15 mouse cellular contexts compared by ENCODE assay signal in the genomic region with DNA sequence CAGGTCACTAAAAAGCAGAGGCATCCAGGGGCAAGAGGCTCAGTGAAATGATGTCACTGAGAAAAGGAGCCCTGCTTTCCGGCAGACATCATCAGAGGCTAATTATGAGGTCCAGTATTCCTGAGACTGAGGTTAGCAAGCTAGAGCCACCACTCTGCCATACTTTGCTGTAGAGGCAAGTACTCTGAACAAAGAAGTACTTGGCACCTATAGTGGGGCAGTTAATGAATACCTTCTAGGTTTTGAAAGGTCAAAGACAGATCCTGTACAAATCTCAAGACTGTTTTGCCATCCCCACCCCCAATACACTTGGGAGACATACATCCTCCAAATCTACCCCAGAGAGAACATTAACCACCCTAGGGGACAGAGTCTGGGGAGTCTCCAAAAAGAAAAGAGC. TPM values are rescaled to one million over a fixed set of nuclear protein-coding genes. Genes with fewer than 3 reads are reported as not detected.
DNase-seq lines count a peak whose midpoint lies in the region; ATAC-seq and TF ChIP-seq lines count a peak whose summit lies in the region.
"Had no signal": no experiment of that assay in that cellular context is flagged by ENCODE, and none has a peak within 500 bp of the region (broad histone marks: within the 10 kb centered on the region; RNA-seq: fewer than 3 reads in every experiment).

No protein-coding gene starts in this region.

- no peak for TF ChIP-seq RAD21 in CH12.LX (IDR thresholded peaks at IDR 0.05; ENCODE audit: low read depth, low read length)

- H3K36me3 ChIP-seq in hindbrain, embryonic 16.5 days (ENCODE audit: control insufficient read depth, insufficient read depth, low read length), result peaks cover 2% of the 10 kb centered on the region; the same call in 1 of the 2 replicates
- H3K36me3 ChIP-seq in hindbrain, embryonic 12.5 days, result no peaks in the 10 kb centered on the region
- H3K36me3 ChIP-seq in CH12.LX (replicated peaks in 1 of 2; ENCODE audit: control insufficient read depth in 1 of 2, insufficient read depth in 1 of 2, low read length in 1 of 2), result peaks cover 0 to 31% of the 10 kb centered on the region in 2 experiments
- 0 out of 2 replicates have a peak, but pooled peaks cover 5% of the 10 kb centered on the region for H3K36me3 ChIP-seq in kidney, embryonic 16.5 days (ENCODE audit: insufficient read depth, low read length)
- H3K36me3 ChIP-seq: forebrain, embryonic 12.5 days had no signal

- H3K9ac ChIP-seq in hindbrain, embryonic 16.5 days (ENCODE audit: low read depth, low read length), result no peak overlapping the region
- H3K9ac ChIP-seq in hindbrain, embryonic 12.5 days, result no peak overlapping the region
- H3K9ac ChIP-seq in CH12.LX (ENCODE audit: insufficient read depth, low read depth), result peak overlapping the region; percentile 23
- H3K9ac ChIP-seq in kidney, embryonic 16.5 days (replicated peaks; ENCODE audit: low read length), result no peak overlapping the region
- H3K9ac ChIP-seq: embryonic facial prominence, embryonic 12.5 days; liver, embryonic 15.5 days had no signal

- no peak for TF ChIP-seq CTCF in CH12.LX (conservative IDR thresholded peaks at IDR 0.05 in 1 of 2, IDR thresholded peaks at IDR 0.05 in 1 of 2; ENCODE audit: low read depth in 2 of 2, low read length in 2 of 2)

- in situ Hi-C loops in CH12.LX (cut with MboI; ENCODE audit: low pct_ligation_motif_present, low pct_unique_long_range_greater_than_20kb, low sequenced_read_pairs), result no loop called here

- dilution Hi-C loops in CH12.LX (cut with MboI; ENCODE audit: extremely low pct_ligation_motif_present, extremely low pct_unique_long_range_greater_than_20kb, low sequenced_read_pairs), result no loop called here

- TF ChIP-seq POLR2A in CH12.LX (IDR thresholded peaks at IDR 0.05; ENCODE audit: low read depth, low read length), result no peak

- peak; percentile 41 for DNase-seq in A20 (ENCODE audit: low read depth, low spot score)
- DNase-seq in CH12.LX (ENCODE audit: extremely low read depth), result peak; percentile 47
- DNase-seq in urinary bladder, adult 18-20 months (ENCODE audit: low spot score in 2 of 2), result no peak
- DNase-seq in lung, postnatal 25 days (ENCODE audit: low spot score), result no peak
- DNase-seq: adrenal gland, postnatal 10 days; cerebellum, postnatal 10 days; heart, postnatal 36 days; thymus, postnatal 36 days had no signal

- no peaks in the 10 kb centered on the region for H3K9me3 ChIP-seq in hindbrain, embryonic 16.5 days (ENCODE audit: control insufficient read depth, low read length)
- no peaks in the 10 kb centered on the region for H3K9me3 ChIP-seq in hindbrain, embryonic 12.5 days (replicated peaks)
- peaks cover 2% of the 10 kb centered on the region for H3K9me3 ChIP-seq in CH12.LX (replicated peaks; ENCODE audit: low read length)
- H3K9me3 ChIP-seq in kidney, embryonic 16.5 days (ENCODE audit: low read length), result no peaks in the 10 kb centered on the region
- H3K9me3 ChIP-seq: embryonic facial prominence, embryonic 12.5 days; forebrain, embryonic 12.5 days; liver, embryonic 15.5 days had no signal

- ATAC-seq in hindbrain, embryonic 16.5 days, result 0 out of 2 replicates have a peak, but pooled peaks have one; percentile 9
- ATAC-seq in hindbrain, embryonic 12.5 days (ENCODE audit: low FRiP score), result no peak
- ATAC-seq in kidney, embryonic 16.5 days (ENCODE audit: low FRiP score, low TSS enrichment), result 0 out of 2 replicates have a peak, but pooled peaks have one; percentile 35

- peaks cover 18% of the 10 kb centered on the region for H3K4me1 ChIP-seq in hindbrain, embryonic 16.5 days (ENCODE audit: control insufficient read depth, insufficient read depth, low read depth, low read length)
- peaks cover 13% of the 10 kb centered on the region for H3K4me1 ChIP-seq in hindbrain, embryonic 12.5 days
- peaks cover 5 to 55% of the 10 kb centered on the region in 2 experiments; a peak in 3 of 4 replicates for H3K4me1 ChIP-seq in CH12.LX (ENCODE audit: control insufficient read depth in 1 of 2, insufficient read depth in 2 of 2)
- peaks cover 26% of the 10 kb centered on the region for H3K4me1 ChIP-seq in kidney, embryonic 16.5 days (ENCODE audit: insufficient read depth, low read length)

- H3K4me2 ChIP-seq in hindbrain, embryonic 16.5 days (ENCODE audit: low read length), result no peak overlapping the region
- no peak overlapping the region for H3K4me2 ChIP-seq in hindbrain, embryonic 12.5 days (replicated peaks)
- H3K4me2 ChIP-seq in CH12.LX (ENCODE audit: insufficient read depth, low read depth, poor library complexity, severe bottlenecking), result peak overlapping the region; percentile 93
- H3K4me2 ChIP-seq in kidney, embryonic 16.5 days (replicated peaks; ENCODE audit: low read depth, low read length), result no peak overlapping the region
- H3K4me2 ChIP-seq: embryonic facial prominence, embryonic 12.5 days; forebrain, embryonic 12.5 days; liver, embryonic 15.5 days had no signal

- no peaks in the 10 kb centered on the region for H3K27me3 ChIP-seq in hindbrain, embryonic 16.5 days (replicated peaks; ENCODE audit: control insufficient read depth, insufficient read depth, low read length)
- no peaks in the 10 kb centered on the region for H3K27me3 ChIP-seq in hindbrain, embryonic 12.5 days
- H3K27me3 ChIP-seq in CH12.LX (replicated peaks), result no peaks in the 10 kb centered on the region
- H3K27me3 ChIP-seq in kidney, embryonic 16.5 days (ENCODE audit: insufficient read depth, low read length), result no peaks in the 10 kb centered on the region
- H3K27me3 ChIP-seq: embryonic facial prominence, embryonic 12.5 days; forebrain, embryonic 12.5 days; liver, embryonic 15.5 days had no signal

- no peak overlapping the region for H3K27ac ChIP-seq in hindbrain, embryonic 16.5 days (ENCODE audit: low read depth, low read length)
- no peak overlapping the region for H3K27ac ChIP-seq in hindbrain, embryonic 12.5 days
- peak overlapping the region; percentile 81 for H3K27ac ChIP-seq in CH12.LX (ENCODE audit: insufficient read depth, low read depth)
- no peak overlapping the region for H3K27ac ChIP-seq in kidney, embryonic 16.5 days (ENCODE audit: low read length)
- H3K27ac ChIP-seq: embryonic facial prominence, embryonic 12.5 days; forebrain, embryonic 12.5 days; liver, embryonic 15.5 days; macrophage had no signal

- peaks cover 39% of the 10 kb centered on the region for H3K79me2 ChIP-seq in CH12.LX (replicated peaks; ENCODE audit: control insufficient read depth, extremely low read depth, insufficient read depth, poor library complexity, severe bottlenecking)

- 56% methylated on average over 1 of the region's 1 CpGs for WGBS in hindbrain, embryonic 16.5 days
- WGBS in hindbrain, embryonic 12.5 days, result 68% methylated on average over 1 of the region's 1 CpGs
- 54% methylated on average over 1 of the region's 1 CpGs for WGBS in kidney, embryonic 16.5 days

- TF ChIP-seq EP300 in CH12.LX (IDR thresholded peaks at IDR 0.05; ENCODE audit: low read length), result no peak

- H3K4me3 ChIP-seq in hindbrain, embryonic 16.5 days (ENCODE audit: low read length), result no peak overlapping the region
- H3K4me3 ChIP-seq in hindbrain, embryonic 12.5 days, result no peak overlapping the region
- peak overlapping the region; percentile 20 to 46 (median 32) for H3K4me3 ChIP-seq in CH12.LX (replicated peaks in 1 of 3; ENCODE audit: low read depth in 2 of 3, low read length in 2 of 3, poor library complexity in 1 of 3)
- no peak overlapping the region for H3K4me3 ChIP-seq in kidney, embryonic 16.5 days (ENCODE audit: low read length)
- H3K4me3 ChIP-seq: embryonic facial prominence, embryonic 12.5 days; forebrain, embryonic 12.5 days; liver, embryonic 15.5 days had no signal

TF ChIP-seq in CH12.LX, 34 proteins besides CTCF, POLR2A, EP300 and RAD21:
- TF ChIP-seq E2F4 (IDR thresholded peaks at IDR 0.05; ENCODE audit: insufficient replicate concordance, low read depth, low read length) (no peak), TCF12 (IDR thresholded peaks at IDR 0.05; ENCODE audit: low read depth, low read length) (peak; percentile 40; the same call in 1 of the 2 replicates)

RNA-seq across cellular contexts. Expression of gene Trim44, which starts 23.1 kb away (rescaled TPM):
- 40.3 and 50.8 TPM in 2 replicates for polyA plus RNA-seq in hindbrain, embryonic 16.5 days (2015; fragmentation: Nextera tagmentation; extraction: Ambion mirVana)
- polyA plus RNA-seq in hindbrain, embryonic 12.5 days (2016; fragmentation: Nextera tagmentation; extraction: Ambion mirVana), result 65.6 and 74.4 TPM in 2 replicates
- total RNA-seq in CH12.LX (2012; rRNA removed) (20.7 and 22.7 TPM in 2 replicates), CH12.LX (2014; rRNA removed) (26.9 and 28.0 TPM in 2 replicates)
- polyA plus RNA-seq in CH12.LX (2012; ENCODE audit: insufficient read length, low read depth), result 77.5 and 80.9 TPM in 2 replicates
- polyA plus RNA-seq in kidney, embryonic 16.5 days (2015; fragmentation: Nextera tagmentation; extraction: Ambion mirVana), result 22.6 and 23.4 TPM in 2 replicates

Comparison
In these comparisons a context has a peak if more than half of its experiments do, and no peak if none do; other contexts are left out.
1. H3K4me3 ChIP-seq: peak in CH12.LX (3 of 3); none in hindbrain, embryonic 16.5 days (single experiment), hindbrain, embryonic 12.5 days (single experiment) and kidney, embryonic 16.5 days (single experiment).
2. DNase-seq: peak in A20 (single experiment) and CH12.LX (single experiment); none in urinary bladder, adult 18-20 months (0 of 2) and lung, postnatal 25 days (single experiment).